Mouse (Mus musculus) frontal cortex, postnatal 25 days (tissue): Measurements from ENCODE around the gene Zmynd8.

Source experiments
- DNase-seq, 2 experiments: peaks; one replicate each; pipeline ENCODE4 v3.0.0; 2022; ENCODE audit warnings: low spot score in 2 of 2

Gene Zmynd8

GRCm38 (mm10) chr2:165898202-165899194, at the start of gene Zmynd8:
Zmynd8 (minus strand) TSS chr2:165899016.
- DNase-seq = no peak

- DNase-seq = no peak
Measured at GRCm38 (mm10) chr2:165948007-165948406, 49.2 kb upstream of the Zmynd8 start.

DNA sequence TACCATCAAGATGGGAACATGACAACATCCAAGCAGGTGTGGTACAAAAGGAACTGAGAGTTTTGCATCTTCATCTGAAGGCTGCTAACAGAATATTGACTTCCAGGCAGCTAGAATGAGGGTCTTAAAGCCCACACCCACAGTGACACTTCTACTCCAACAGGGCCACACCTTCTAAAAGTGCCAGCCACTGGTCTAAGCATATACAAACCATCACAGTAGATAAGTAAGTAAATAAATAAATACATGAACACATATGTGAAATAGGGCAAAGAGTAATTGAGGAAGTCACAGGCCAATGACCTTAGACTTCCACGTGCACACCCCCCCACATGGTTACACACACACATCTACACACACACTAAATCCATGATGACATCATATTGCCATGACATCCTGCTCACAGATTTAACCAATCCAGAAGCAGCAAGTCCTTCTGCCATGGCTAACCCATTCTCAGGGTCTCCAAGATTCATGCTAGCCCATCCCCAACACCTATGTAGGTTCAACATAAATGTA, 47.3 kb upstream of the Zmynd8 start:
- no peak for DNase-seq

GRCm38 (mm10) chr2:165944576-165945351, 45.9 kb upstream of the Zmynd8 start:
- DNase-seq = no peak

DNA sequence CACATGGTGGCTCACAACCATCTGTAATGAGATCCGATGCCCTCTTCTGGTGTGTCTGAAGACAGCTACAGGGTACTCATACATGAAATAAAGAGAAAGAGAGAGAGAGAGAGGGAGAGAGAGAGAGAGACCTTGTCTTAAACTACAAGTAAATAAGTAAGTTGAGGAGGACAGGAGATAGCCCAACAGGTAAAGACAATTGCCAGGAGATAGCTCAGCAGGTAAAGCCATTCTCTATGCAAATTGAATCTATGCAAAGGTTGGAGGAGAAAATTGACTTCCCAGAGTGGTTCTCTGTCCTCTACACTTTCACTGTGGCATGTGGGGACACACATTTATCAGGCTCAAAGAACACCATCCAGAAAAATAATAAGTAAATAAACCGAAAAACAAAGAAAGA, 44.3 kb upstream of the Zmynd8 start:
- DNase-seq = no peak

- DNase-seq = no peak
Measured at GRCm38 (mm10) chr2:165936106-165936505, 37.3 kb upstream of the Zmynd8 start.

DNA sequence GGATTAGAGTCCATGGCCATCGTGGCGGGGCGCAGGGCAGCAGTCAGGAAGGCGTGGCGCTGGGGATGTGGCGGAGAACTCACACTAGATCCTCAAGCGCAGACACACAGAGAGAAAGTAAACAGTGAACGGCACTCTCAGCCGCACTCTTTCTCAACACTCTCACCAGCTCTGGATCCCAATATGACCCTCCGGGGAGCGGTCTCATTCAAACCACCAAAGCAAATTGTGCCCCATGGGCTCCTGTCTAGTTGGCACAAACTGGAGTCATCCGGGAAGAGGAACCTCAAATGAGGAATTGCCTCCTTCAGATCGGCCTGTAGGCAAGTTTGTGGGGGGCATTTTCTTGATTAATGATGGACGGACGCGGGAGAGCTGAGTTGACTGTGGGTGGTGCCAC, 28.9 kb upstream of the Zmynd8 start:
- DNase-seq = no peak

- DNase-seq = no peak
Measured at GRCm38 (mm10) chr2:165926191-165926590, 27.4 kb upstream of the Zmynd8 start.

GRCm38 (mm10) chr2:165925144-165925543, 26.3 kb upstream of the Zmynd8 start:
- no peak for DNase-seq

DNA sequence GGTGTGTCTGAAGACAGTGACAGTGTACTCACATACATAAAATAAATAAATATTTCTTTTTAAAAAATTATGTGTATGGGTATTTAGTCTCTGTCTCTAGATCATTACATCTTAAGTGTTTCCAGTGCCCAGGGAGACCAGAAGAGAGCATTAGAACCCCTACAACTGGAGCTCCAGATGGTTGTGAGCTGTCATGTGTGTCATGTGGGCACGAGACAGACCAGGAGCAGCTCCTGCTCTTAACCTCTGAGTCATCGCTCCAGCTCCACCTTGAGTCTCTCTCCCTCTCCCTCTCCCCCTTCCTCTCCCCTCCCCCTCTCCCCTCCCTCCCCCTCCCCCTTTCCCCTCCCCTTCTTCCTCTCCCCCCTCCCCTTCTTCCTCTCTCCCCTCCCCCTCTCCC, 25.9 kb upstream of the Zmynd8 start:
- no peak for DNase-seq

- no peak for DNase-seq
Measured at GRCm38 (mm10) chr2:165923715-165924114, 24.9 kb upstream of the Zmynd8 start.

- no peak for DNase-seq
Measured at GRCm38 (mm10) chr2:165922994-165923393, 24.2 kb upstream of the Zmynd8 start.

DNA sequence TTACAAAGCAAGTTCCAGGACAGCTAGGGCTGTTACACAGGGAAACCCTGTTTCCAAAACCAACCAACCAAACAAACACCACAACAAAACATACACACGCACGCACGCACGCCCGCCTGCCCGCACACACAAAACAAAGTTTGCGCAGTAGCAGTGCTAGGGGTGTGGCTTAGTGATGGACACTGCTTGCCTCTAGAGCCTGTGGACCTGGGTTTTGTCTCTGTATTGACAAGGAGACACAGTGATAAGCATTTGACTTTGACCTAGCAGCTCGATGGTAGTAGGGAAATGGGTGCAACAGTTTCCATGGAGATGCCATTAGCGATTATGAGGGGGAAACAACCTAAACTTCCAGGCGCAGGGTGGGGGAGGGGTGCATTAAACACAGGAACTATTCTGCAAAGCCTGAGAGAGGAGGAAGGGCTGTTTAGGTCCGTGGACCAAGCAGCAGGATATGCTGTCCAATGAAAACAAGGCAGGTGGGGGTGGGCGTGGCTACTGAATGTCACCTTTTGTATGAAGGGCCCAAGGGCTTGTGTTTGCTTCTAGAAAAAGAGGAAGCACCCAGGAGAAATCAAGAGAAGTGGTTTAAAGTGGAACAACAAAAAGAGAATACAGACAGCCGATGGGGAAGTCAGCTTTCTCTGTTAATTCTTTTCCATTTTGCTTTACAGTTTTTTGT, 23.4 kb upstream of the Zmynd8 start:
- no peak for DNase-seq

DNA sequence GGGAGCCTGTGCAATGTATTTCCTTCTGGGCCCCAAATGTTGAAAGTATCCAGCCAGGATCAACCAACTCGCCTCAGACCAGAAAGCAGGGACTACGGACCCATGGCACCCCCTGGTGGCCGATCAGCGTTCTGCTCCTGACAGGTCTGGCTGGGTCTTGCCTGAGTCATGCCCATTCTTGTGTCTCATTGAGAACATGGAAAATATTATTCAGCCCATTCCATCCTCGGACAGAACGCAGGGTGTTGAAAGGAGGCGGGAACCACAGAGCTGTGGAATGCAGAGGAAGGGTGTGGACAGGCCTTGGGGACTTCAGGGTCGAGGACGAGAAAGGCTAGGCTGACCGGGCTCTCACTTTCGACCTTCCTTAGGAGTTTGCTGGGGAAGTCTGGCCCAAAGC, 15.5 kb upstream of the Zmynd8 start:
- peak; percentile 92 to 94 for DNase-seq

- no peak for DNase-seq
Measured at GRCm38 (mm10) chr2:165913073-165913472, 14.3 kb upstream of the Zmynd8 start.

DNA sequence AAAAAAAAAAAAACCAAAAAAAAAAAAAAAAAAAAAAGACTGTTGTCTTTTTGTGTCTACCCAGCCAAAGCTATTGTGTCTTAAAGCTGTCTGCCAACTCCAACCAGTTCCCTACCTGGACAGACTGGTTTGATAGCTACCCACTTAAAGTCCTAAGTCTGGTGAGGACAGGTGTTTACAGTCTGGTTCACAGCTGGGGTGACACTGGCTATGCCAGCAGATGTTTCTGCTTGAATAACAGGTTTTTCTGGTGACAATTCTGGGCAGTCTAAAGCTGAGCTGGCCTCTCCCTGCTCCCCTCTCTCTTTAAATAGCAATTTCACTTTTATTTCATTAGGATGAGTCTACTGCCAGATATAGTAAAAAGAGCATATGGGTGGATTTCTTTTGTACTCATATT, 10.9 kb upstream of the Zmynd8 start:
- DNase-seq = no peak

GRCm38 (mm10) chr2:165907199-165907598, 8.4 kb upstream of the Zmynd8 start:
- no peak for DNase-seq

GRCm38 (mm10) chr2:165906332-165906945, 7.6 kb upstream of the Zmynd8 start:
- DNase-seq = no peak

DNA sequence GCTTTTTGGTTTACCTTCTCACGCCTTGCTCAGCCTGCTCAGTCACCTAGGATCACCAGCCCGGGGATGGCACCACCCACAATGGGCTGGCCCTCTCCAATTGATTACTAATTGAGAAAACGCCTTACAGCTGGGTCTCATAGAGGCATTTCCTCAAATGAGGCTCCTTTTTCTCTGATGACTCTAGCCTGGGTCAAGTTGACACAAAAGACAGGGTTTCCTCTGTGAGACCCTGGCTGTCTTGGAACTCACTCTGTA, 2.2 kb upstream of the Zmynd8 start:
- no peak for DNase-seq

DNA sequence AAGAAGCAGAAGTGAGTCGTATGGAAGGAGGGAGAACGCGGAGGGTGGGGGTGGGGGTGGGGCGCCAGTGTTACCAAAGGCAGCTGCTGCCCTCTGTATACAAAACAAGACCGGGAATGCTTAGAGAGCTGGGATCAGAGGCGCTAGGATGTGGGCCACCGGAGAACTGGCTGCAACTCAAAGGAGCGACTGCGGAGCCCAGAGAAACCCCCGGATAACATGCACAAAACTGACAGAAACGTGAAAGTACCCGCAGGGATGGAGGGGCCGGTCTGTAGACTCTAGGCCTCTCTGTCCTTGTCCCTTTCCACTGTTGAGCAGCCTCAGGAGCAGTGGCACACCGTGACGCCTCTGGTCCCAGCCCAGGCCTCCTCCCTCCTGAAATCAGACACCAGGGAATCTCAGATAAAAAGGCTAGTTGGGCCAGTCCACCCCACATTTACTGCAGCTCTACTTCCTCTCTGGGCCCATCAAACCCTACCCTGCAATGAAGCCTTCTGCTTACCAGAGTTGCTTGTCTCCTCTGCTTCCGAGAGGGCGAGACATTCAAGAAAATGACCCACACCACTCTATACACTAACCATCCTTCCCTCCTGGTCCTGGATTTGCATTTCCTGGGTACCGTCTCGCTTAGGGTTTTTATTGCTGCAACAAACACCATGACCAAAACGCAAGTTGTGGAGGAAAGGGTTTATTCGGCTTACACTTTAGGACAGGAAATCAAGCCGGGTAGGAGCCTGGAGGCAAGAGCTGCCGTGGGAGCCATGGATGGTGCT, 1.7 kb upstream of the Zmynd8 start:
- DNase-seq = no peak

DNA sequence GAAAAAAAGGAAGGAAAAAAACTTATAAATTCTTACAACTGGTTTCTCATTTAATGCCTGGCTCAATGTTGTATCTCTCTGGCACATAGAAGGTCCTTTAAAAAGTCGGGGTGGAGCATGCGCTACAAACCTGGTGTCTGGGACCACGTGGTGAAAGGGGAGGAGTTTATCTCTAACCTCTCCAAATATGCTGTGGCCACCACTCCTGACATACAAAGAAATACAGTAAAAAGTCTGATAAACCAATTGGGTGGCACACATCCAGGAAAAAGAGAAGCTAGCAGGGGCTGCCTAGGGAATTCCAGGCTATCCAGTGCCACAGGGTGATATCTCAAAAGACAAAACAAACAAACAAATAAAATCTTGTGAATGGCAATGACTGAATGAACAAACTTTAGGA, 1.1 kb upstream of the Zmynd8 start:
- DNase-seq = no peak
